Mouse (Mus musculus) kidney, postnatal 0 days (tissue): ENCODE measurements around the gene Gid4. TPM values are rescaled to one million over a fixed set of nuclear protein-coding genes. Genes with fewer than 3 reads are reported as not detected.

Source experiments
- ATAC-seq: fragments of 200-750 bp; cut with Nextera tagmentation; replicated peaks from 2 replicates; pipeline ENCODE4 v1.8.0; 2017; ENCODE audit warnings: low read depth, moderate number of reproducible peaks, moderate TSS enrichment, moderate library complexity; ENCODE audit not compliant: low FRiP score
- DNase-seq: peaks from one replicate; pipeline ENCODE4 v3.0.0-alpha.2; 2016; ENCODE audit warnings: low spot score
- H3K27ac ChIP-seq: fragments of 300-500 bp; sonication (generic); 2 replicates; pipeline ENCODE4 v1.5.1; 2014; ENCODE audit warnings: mild to moderate bottlenecking
- H3K27me3 ChIP-seq: fragments of 300-500 bp; sonication (generic); 2 replicates; pipeline ENCODE4 v1.6.1; 2014; ENCODE audit warnings: low read length, mixed read lengths; ENCODE audit not compliant: insufficient read depth
- H3K36me3 ChIP-seq: fragments of 300-500 bp; sonication (generic); 2 replicates; pipeline ENCODE4 v1.6.1; 2014; ENCODE audit warnings: low read length, mixed read lengths; ENCODE audit not compliant: insufficient read depth
- H3K4me1 ChIP-seq: fragments of 300-500 bp; sonication (generic); replicated peaks from 2 replicates; pipeline ENCODE4 v1.6.1; 2014; ENCODE audit warnings: antibody characterized with exemption, low read length, mixed read lengths; ENCODE audit not compliant: insufficient read depth
- H3K4me2 ChIP-seq: fragments of 300-500 bp; sonication (generic); 2 replicates; pipeline ENCODE4 v1.6.1; 2014; ENCODE audit warnings: mild to moderate bottlenecking, low read length, moderate library complexity, mixed read lengths
- H3K4me3 ChIP-seq: fragments of 300-500 bp; sonication (generic); replicated peaks from 2 replicates; pipeline ENCODE4 v1.5.1; 2014; ENCODE audit warnings: low read depth, low read length
- H3K9ac ChIP-seq: fragments of 300-500 bp; sonication (generic); 2 replicates; pipeline ENCODE4 v1.6.1; 2014; ENCODE audit warnings: low read depth, low read length
- H3K9me3 ChIP-seq: fragments of 300-500 bp; sonication (generic); replicated peaks from 2 replicates; pipeline ENCODE4 v1.6.1; 2016; ENCODE audit warnings: low read length, inconsistent platforms, mixed read lengths
- CTCF ChIP-seq: IDR thresholded peaks from 2 replicates; pipeline ENCODE4 v1.5.1; 2016; ENCODE audit warnings: antibody characterized with exemption, low read depth, mild to moderate bottlenecking, moderate library complexity
- WGBS: fragments of 180-500 bp; shearing (Covaris S2); extraction: QIAGEN DNeasy Blood & Tissue Kit; methylation state at CpG from one replicate; pipeline ENCODE4 v1.1.7; 2014; 5-methylcytosine and 5-hydroxymethylcytosine counted together
- polyA plus RNA-seq: library from polyadenylated mRNA; unstranded; fragments of >200 nt; fragmentation: Nextera tagmentation; extraction: Ambion mirVana; gene quantifications from 2 replicates; pipeline ENCODE4 v1.2.1, GENCODE M21; 2015

Gid4 gene
- polyA plus RNA-seq, 1 experiment from 2014 or later = 18.3 TPM

GRCm38 (mm10) chr11:60412173-60412572 lies 4.8 kb upstream of the Gid4 start:
- Histone ChIP-seq H3K27me3 (no peaks in the 10 kb centered on the region), H3K4me3 (no peak overlapping the region), H3K9ac (no peak overlapping the region), H3K36me3 (peaks cover 10% of the 10 kb centered on the region), H3K27ac (no peak overlapping the region), H3K4me1 (peaks cover 4% of the 10 kb centered on the region; the same call in 1 of the 2 replicates), H3K4me2 (no peak overlapping the region), H3K9me3 (no peaks in the 10 kb centered on the region)
- peak; percentile 88 for TF ChIP-seq CTCF
- ATAC-seq = no peak
- DNase-seq = peak; percentile 93
- WGBS = 12% methylated on average over 3 of the region's 3 CpGs

GRCm38 (mm10) chr11:60412921-60413320 lies 4.0 kb upstream of the Gid4 start:
- ATAC-seq (no peak), DNase-seq (no peak)
- Histone ChIP-seq H3K9me3 (no peaks in the 10 kb centered on the region), H3K27ac (no peak overlapping the region), H3K27me3 (no peaks in the 10 kb centered on the region), H3K4me1 (peaks cover 4% of the 10 kb centered on the region; the same call in 1 of the 2 replicates), H3K9ac (no peak overlapping the region), H3K4me3 (no peak overlapping the region), H3K36me3 (peaks cover 6% of the 10 kb centered on the region), H3K4me2 (no peak overlapping the region)
- WGBS = 86% methylated on average over 2 of the region's 2 CpGs
- no peak for TF ChIP-seq CTCF

- WGBS = under 1% methylated on average over 21 of the region's 21 CpGs
- Histone ChIP-seq H3K9me3 (no peaks in the 10 kb centered on the region), H3K36me3 (no peaks in the 10 kb centered on the region), H3K4me3 (peak overlapping the region; percentile 91), H3K9ac (peak overlapping the region; percentile 64), H3K27me3 (no peaks in the 10 kb centered on the region), H3K27ac (peak overlapping the region; percentile 60), H3K4me2 (peak overlapping the region; percentile 57), H3K4me1 (peaks cover 12% of the 10 kb centered on the region; the same call in 1 of the 2 replicates)
- peak; percentile 53 for ATAC-seq
- no peak for TF ChIP-seq CTCF
- DNase-seq = no peak
Measured at GRCm38 (mm10) chr11:60416590-60416962, 369 bp upstream of the Gid4 start.

- H3K4me1 ChIP-seq = peaks cover 12% of the 10 kb centered on the region; the same call in 1 of the 2 replicates
- DNase-seq (peak; percentile 49), ATAC-seq (peak; percentile 30)
- H3K4me3 ChIP-seq = peak within 1 kb of the TSS; percentile 91
- peak within 1 kb of the TSS; percentile 96 for H3K4me2 ChIP-seq
- no peaks in the 10 kb centered on the region for H3K27me3 ChIP-seq
- no peaks in the 10 kb centered on the region for H3K9me3 ChIP-seq
- TF ChIP-seq CTCF = no peak
- H3K9ac ChIP-seq = peak within 1 kb of the TSS; percentile 89
- H3K27ac ChIP-seq = peak within 1 kb of the TSS; percentile 88
- WGBS = under 1% methylated on average over 38 of the region's 39 CpGs
- H3K36me3 ChIP-seq = no peaks in the 10 kb centered on the region
Measured at GRCm38 (mm10) chr11:60417717-60418472, 950 bp downstream of the Gid4 start, which contains the start of gene Atpaf2. Atpaf2 (minus strand) TSS chr11:60418457.

GRCm38 (mm10) chr11:60418473-60418803 lies 1.5 kb downstream of the Gid4 start:
- peak overlapping the region; percentile 88; the same call in 1 of the 2 replicates for H3K27ac ChIP-seq
- DNase-seq = peak; percentile 10

GRCm38 (mm10) chr11:60422046-60422668 lies 5.2 kb downstream of the Gid4 start:
- H3K9me3 ChIP-seq = no peaks in the 10 kb centered on the region
- no peak overlapping the region for H3K4me3 ChIP-seq
- no peak overlapping the region for H3K4me2 ChIP-seq
- no peaks in the 10 kb centered on the region for H3K27me3 ChIP-seq
- H3K4me1 ChIP-seq = peaks cover 8% of the 10 kb centered on the region; the same call in 1 of the 2 replicates
- WGBS = 55% methylated on average over 5 of the region's 6 CpGs
- DNase-seq (peak; percentile 24), ATAC-seq (no peak)
- H3K36me3 ChIP-seq = 0 out of 2 replicates have a peak, but pooled peaks cover 12% of the 10 kb centered on the region
- H3K9ac ChIP-seq = no peak overlapping the region
- TF ChIP-seq CTCF = peak; percentile 36; the same call in 1 of the 2 replicates
- no peak overlapping the region for H3K27ac ChIP-seq

More at GRCm38 (mm10) chr11:60418473-60418803, 1.5 kb downstream of the Gid4 start:
- 6% methylated on average over 6 of the region's 6 CpGs for WGBS
- H3K4me1 ChIP-seq = peaks cover 12% of the 10 kb centered on the region; the same call in 1 of the 2 replicates
- no peak for ATAC-seq
- H3K9me3 ChIP-seq = no peaks in the 10 kb centered on the region
- H3K9ac ChIP-seq = peak overlapping the region; percentile 89
- H3K36me3 ChIP-seq = no peaks in the 10 kb centered on the region
- H3K4me2 ChIP-seq = peak overlapping the region; percentile 96
- no peak for TF ChIP-seq CTCF
- H3K27me3 ChIP-seq = no peaks in the 10 kb centered on the region
- H3K4me3 ChIP-seq = peak overlapping the region; percentile 91
